Mouse (Mus musculus) intestine, embryonic 14.5 days (tissue): ENCODE measurements around the gene Myocd. TPM values are rescaled to one million over a fixed set of nuclear protein-coding genes. Genes with fewer than 3 reads are reported as not detected.

ENCODE experiments used
- polyA plus RNA-seq: library from polyadenylated mRNA; unstranded; fragments of >200 nt; fragmentation: Nextera tagmentation; extraction: Ambion mirVana; gene quantifications from 2 replicates; pipeline ENCODE4 v1.2.1, GENCODE M21; 2014

Myocd gene
- polyA plus RNA-seq, 1 experiment from 2014 or later = 42.5 TPM

Other genes with a start within 250 kb of the Myocd start
- gene 1700086D15Rik, start 110.1 kb downstream of the Myocd start, polyA plus RNA-seq = not detected in 2 replicates
- 5.5 and 6.2 TPM in 2 replicates for gene Arhgap44, start 107.0 kb downstream of the Myocd start, polyA plus RNA-seq